Mouse (Mus musculus) heart, embryonic 10.5 days (tissue): Measurements from ENCODE around the gene Socs7. TPM values are rescaled to one million over a fixed set of nuclear protein-coding genes. Genes with fewer than 3 reads are reported as not detected.

Source experiments
- DNase-seq: peaks from one replicate; pipeline ENCODE4 v3.0.0-alpha.2; 2017; ENCODE audit warnings: low spot score
- H3K27ac ChIP-seq: fragments of 300-500 bp; sonication (generic); 2 replicates; pipeline ENCODE4 v1.5.1; 2016; ENCODE audit warnings: mild to moderate bottlenecking
- H3K27me3 ChIP-seq: fragments of 300-500 bp; sonication (generic); 2 replicates; pipeline ENCODE4 v1.6.1; 2016; ENCODE audit warnings: mild to moderate bottlenecking; ENCODE audit not compliant: poor library complexity, insufficient read depth, severe bottlenecking
- H3K36me3 ChIP-seq: fragments of 300-500 bp; sonication (generic); 2 replicates; pipeline ENCODE4 v1.6.1; 2016; ENCODE audit warnings: mild to moderate bottlenecking, moderate library complexity
- H3K4me1 ChIP-seq: fragments of 300-500 bp; sonication (generic); 2 replicates; pipeline ENCODE4 v1.6.1; 2016; ENCODE audit warnings: mild to moderate bottlenecking
- H3K4me3 ChIP-seq: fragments of 300-500 bp; sonication (generic); 2 replicates; pipeline ENCODE4 v1.5.1; 2016; ENCODE audit warnings: mild to moderate bottlenecking, moderate library complexity
- H3K9me3 ChIP-seq: fragments of 300-500 bp; sonication (generic); 2 replicates; pipeline ENCODE4 v1.6.1; 2016; ENCODE audit warnings: mild to moderate bottlenecking, moderate library complexity
- WGBS: fragments of 180-500 bp; shearing (Covaris S2); methylation state at CpG from one replicate; pipeline ENCODE4 v1.1.7; 2016; 5-methylcytosine and 5-hydroxymethylcytosine counted together
- polyA plus RNA-seq: library from polyadenylated mRNA; unstranded; fragments of >200 nt; fragmentation: Nextera tagmentation; extraction: Ambion mirVana; gene quantifications from 2 replicates; pipeline ENCODE4 v1.2.1, GENCODE M21; 2016

Gene Socs7
- polyA plus RNA-seq, 1 experiment from 2014 or later = 3.2 TPM

GRCm38 (mm10) chr11:97333044-97333443 is 29.3 kb upstream of the Socs7 start:
- peaks cover 27% of the 10 kb centered on the region for H3K36me3 ChIP-seq
- peak; percentile 73 for DNase-seq
- H3K27me3 ChIP-seq = peaks cover 38% of the 10 kb centered on the region
- 59% methylated on average over 9 of the region's 9 CpGs for WGBS
- peaks cover 22% of the 10 kb centered on the region for H3K4me1 ChIP-seq
- H3K4me3 ChIP-seq = no peak overlapping the region
- no peak overlapping the region for H3K27ac ChIP-seq
- no peaks in the 10 kb centered on the region for H3K9me3 ChIP-seq

GRCm38 (mm10) chr11:97333896-97334295 is 28.5 kb upstream of the Socs7 start:
- Histone ChIP-seq H3K27ac (no peak overlapping the region), H3K27me3 (peaks cover 46% of the 10 kb centered on the region), H3K4me1 (peaks cover 31% of the 10 kb centered on the region), H3K36me3 (peaks cover 19% of the 10 kb centered on the region), H3K9me3 (no peaks in the 10 kb centered on the region), H3K4me3 (no peak overlapping the region)
- 73% methylated on average over 1 of the region's 1 CpGs for WGBS
- DNase-seq = peak; percentile 60

DNA sequence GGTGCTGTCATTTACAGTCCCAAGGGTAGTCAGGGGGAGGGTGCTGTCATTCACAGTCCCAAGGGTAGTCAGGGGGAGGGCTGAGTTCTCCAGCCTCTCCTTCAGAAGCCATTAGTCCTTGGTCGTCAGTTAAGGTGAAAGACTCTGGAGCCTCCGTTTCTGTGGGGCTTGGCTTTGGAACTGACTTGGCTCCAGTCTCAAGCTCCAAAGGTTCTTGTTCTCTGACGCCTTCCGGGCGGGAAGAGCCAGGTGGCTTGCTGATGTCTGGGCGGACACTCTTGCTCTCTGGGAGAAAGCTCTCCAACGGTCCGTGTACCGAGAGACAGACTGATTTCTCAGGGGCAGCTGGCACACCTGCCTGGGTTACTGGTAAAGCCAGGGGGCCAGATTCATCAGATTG is 28.0 kb upstream of the Socs7 start:
- Histone ChIP-seq H3K9me3 (no peaks in the 10 kb centered on the region), H3K36me3 (peaks cover 14% of the 10 kb centered on the region), H3K27ac (no peak overlapping the region), H3K4me3 (no peak overlapping the region), H3K27me3 (peaks cover 50% of the 10 kb centered on the region), H3K4me1 (peaks cover 33% of the 10 kb centered on the region)
- 75% methylated on average over 9 of the region's 9 CpGs for WGBS
- no peak for DNase-seq

DNA sequence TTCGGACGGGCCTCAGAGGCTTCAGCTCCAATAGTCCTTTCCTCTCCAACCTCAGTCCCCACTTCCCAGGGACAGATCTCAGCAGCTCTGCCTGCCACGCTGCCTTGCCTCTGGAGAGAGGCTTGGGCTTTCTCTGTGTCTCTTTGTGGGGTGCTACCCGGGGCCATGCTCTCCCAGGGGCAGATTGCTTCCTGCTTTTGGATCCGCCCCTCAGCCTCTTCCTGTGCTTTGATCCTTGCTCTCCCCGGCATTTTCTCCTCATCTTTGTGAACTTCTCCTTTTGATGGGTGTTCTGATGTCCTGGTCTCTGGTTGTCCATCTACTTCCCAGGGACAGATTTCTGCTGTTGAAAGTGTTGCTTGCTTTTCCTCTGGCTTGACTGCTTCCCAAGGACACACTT is 26.1 kb upstream of the Socs7 start:
- H3K36me3 ChIP-seq = peaks cover 2% of the 10 kb centered on the region; the same call in 1 of the 2 replicates
- no peak for DNase-seq
- H3K9me3 ChIP-seq = no peaks in the 10 kb centered on the region
- no peak overlapping the region for H3K27ac ChIP-seq
- no peak overlapping the region for H3K4me3 ChIP-seq
- WGBS = 44% methylated on average over 6 of the region's 6 CpGs
- peaks cover 57% of the 10 kb centered on the region for H3K27me3 ChIP-seq
- peaks cover 33% of the 10 kb centered on the region for H3K4me1 ChIP-seq

GRCm38 (mm10) chr11:97336751-97337345 is 25.5 kb upstream of the Socs7 start:
- DNase-seq = no peak
- Histone ChIP-seq H3K27me3 (peaks cover 57% of the 10 kb centered on the region), H3K27ac (no peak overlapping the region), H3K36me3 (no peaks in the 10 kb centered on the region), H3K4me1 (peaks cover 33% of the 10 kb centered on the region), H3K4me3 (no peak overlapping the region), H3K9me3 (no peaks in the 10 kb centered on the region)
- WGBS = 55% methylated on average over 14 of the region's 14 CpGs

- 69% methylated on average over 12 of the region's 12 CpGs for WGBS
- no peak overlapping the region for H3K4me3 ChIP-seq
- H3K9me3 ChIP-seq = no peaks in the 10 kb centered on the region
- peaks cover 59% of the 10 kb centered on the region for H3K27me3 ChIP-seq
- no peaks in the 10 kb centered on the region for H3K36me3 ChIP-seq
- DNase-seq = no peak
- peaks cover 33% of the 10 kb centered on the region for H3K4me1 ChIP-seq
- no peak overlapping the region for H3K27ac ChIP-seq
These were observed 25.0 kb upstream of the Socs7 start for GRCm38 (mm10) chr11:97337363-97337762.

GRCm38 (mm10) chr11:97338302-97338976 is 23.9 kb upstream of the Socs7 start:
- Histone ChIP-seq H3K9me3 (no peaks in the 10 kb centered on the region), H3K36me3 (no peaks in the 10 kb centered on the region), H3K27me3 (peaks cover 70% of the 10 kb centered on the region), H3K4me1 (peaks cover 32% of the 10 kb centered on the region), H3K4me3 (peak overlapping the region; percentile 28), H3K27ac (peak overlapping the region; percentile 42)
- 28% methylated on average over 21 of the region's 21 CpGs for WGBS
- DNase-seq = no peak

- H3K4me3 ChIP-seq = peak overlapping the region; percentile 28
- H3K27ac ChIP-seq = peak overlapping the region; percentile 42; the same call in 1 of the 2 replicates
- peaks cover 75% of the 10 kb centered on the region for H3K27me3 ChIP-seq
- H3K36me3 ChIP-seq = no peaks in the 10 kb centered on the region
- DNase-seq = no peak
- H3K9me3 ChIP-seq = no peaks in the 10 kb centered on the region
- H3K4me1 ChIP-seq = peaks cover 37% of the 10 kb centered on the region
- 29% methylated on average over 17 of the region's 17 CpGs for WGBS
These were observed 23.4 kb upstream of the Socs7 start for GRCm38 (mm10) chr11:97338977-97339315.

DNA sequence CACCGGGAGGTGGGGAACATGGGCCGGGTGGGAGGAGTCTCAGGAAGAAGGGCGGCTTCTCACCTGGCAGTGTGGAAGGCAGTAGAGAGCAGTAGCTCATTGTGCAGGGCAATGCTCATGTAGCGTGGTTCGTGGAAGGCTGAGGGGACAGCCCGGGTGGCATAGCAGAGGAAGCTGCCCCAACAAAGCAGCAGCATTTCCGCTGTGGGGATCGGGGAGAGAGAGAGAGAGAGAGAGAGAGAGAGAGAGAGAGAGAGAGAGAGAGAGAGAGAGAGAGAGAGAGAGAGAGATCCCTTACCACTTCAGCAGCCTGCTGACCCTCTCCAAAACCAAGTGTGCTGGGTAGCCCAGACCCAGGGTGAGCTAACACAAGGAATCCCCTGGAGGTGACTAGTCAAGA is 19.2 kb upstream of the Socs7 start:
- no peaks in the 10 kb centered on the region for H3K9me3 ChIP-seq
- H3K36me3 ChIP-seq = no peaks in the 10 kb centered on the region

GRCm38 (mm10) chr11:97343619-97344018 is 18.7 kb upstream of the Socs7 start:
- DNase-seq = no peak
- no peak overlapping the region for H3K27ac ChIP-seq
- peaks cover 34% of the 10 kb centered on the region for H3K27me3 ChIP-seq
- no peaks in the 10 kb centered on the region for H3K36me3 ChIP-seq
- peaks cover 34% of the 10 kb centered on the region for H3K4me1 ChIP-seq
- 25% methylated on average over 17 of the region's 17 CpGs for WGBS
- no peaks in the 10 kb centered on the region for H3K9me3 ChIP-seq
- H3K4me3 ChIP-seq = peak overlapping the region; percentile 39

More for the DNA sequence above, 19.2 kb upstream of the Socs7 start:
- WGBS = 40% methylated on average over 8 of the region's 8 CpGs
- peaks cover 38% of the 10 kb centered on the region for H3K4me1 ChIP-seq
- H3K27ac ChIP-seq = 0 out of 2 replicates have a peak overlapping the region, but pooled peaks have one; percentile 43
- H3K4me3 ChIP-seq = peak overlapping the region; percentile 39; the same call in 1 of the 2 replicates
- DNase-seq = no peak
- peaks cover 39% of the 10 kb centered on the region for H3K27me3 ChIP-seq

DNA sequence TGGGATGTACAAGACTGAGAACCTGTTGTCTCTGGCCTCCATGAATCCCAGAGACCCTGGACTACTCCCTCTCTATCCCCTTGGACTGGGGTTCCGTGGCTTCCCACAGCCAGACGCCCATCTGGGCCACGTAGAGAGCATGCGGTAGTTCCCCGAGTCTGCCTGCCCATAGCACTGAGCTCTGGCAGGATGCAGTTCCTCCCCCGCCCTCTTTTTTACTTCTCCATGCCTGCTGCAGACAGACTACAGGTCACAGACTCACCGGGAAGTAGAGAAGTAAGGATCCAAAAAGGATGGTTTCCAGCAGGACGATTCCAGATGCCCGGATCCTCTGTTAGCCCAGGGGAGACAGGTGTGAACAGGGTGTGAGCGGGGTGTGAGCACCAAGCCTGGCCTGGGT is 16.9 kb upstream of the Socs7 start:
- Histone ChIP-seq H3K36me3 (no peaks in the 10 kb centered on the region), H3K27me3 (peaks cover 21% of the 10 kb centered on the region; the same call in 1 of the 2 replicates), H3K27ac (no peak overlapping the region), H3K4me1 (peaks cover 40% of the 10 kb centered on the region), H3K9me3 (no peaks in the 10 kb centered on the region), H3K4me3 (no peak overlapping the region)
- DNase-seq = no peak
- 50% methylated on average over 10 of the region's 10 CpGs for WGBS

DNA sequence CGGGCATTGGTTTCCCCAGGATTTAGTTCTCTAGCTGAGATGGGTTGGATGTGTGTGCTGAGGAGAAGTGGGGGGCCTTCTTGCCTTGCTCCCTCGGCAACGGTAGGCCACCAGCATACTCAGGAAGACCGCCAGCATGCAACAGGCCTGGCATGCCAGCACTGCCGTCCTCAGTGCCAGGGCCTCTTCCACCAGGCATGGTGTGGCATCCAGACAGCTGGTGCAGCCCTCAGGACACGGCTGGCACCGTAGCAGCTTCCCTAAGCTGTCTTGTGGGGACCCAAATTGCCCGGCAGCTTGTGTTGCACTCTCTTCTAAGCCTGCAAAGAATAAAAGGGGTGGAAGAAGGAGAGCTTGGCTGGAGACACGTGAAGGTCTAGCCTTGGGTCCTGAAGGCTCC is 16.0 kb upstream of the Socs7 start:
- Histone ChIP-seq H3K9me3 (no peaks in the 10 kb centered on the region), H3K36me3 (no peaks in the 10 kb centered on the region), H3K27ac (no peak overlapping the region), H3K4me3 (no peak overlapping the region), H3K27me3 (peaks cover 25% of the 10 kb centered on the region; the same call in 1 of the 2 replicates), H3K4me1 (peaks cover 45% of the 10 kb centered on the region)
- WGBS = 76% methylated on average over 9 of the region's 9 CpGs
- DNase-seq = no peak

DNA sequence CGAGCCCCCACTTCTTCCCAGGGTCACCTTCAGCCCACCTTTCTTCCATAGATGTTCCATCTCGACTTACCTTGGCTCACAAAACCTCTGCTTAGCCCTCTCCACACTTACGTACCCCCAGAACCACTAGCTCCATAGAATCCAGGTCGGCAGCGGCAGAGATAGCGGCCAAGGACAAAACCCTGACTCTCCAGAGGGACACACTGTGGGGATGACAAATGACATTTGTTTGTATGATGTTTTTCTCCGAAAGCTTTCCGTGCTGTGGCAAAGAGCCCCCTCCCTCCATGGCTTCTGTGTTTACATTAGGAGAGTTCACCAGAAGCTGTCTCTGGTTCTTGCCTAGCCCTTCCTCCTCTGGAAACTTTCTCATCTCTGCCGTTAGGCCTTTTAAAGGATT is 15.1 kb upstream of the Socs7 start:
- H3K4me3 ChIP-seq = no peak overlapping the region
- WGBS = 75% methylated on average over 9 of the region's 9 CpGs

More for the DNA sequence above, 15.1 kb upstream of the Socs7 start:
- Histone ChIP-seq H3K27ac (no peak overlapping the region), H3K36me3 (no peaks in the 10 kb centered on the region), H3K27me3 (peaks cover 31% of the 10 kb centered on the region), H3K9me3 (no peaks in the 10 kb centered on the region), H3K4me1 (peaks cover 50% of the 10 kb centered on the region)
- DNase-seq = no peak
